Mouse (Mus musculus) midbrain, postnatal 0 days (tissue): Measurements from ENCODE around the gene Nkx2-9. TPM values are rescaled to one million over a fixed set of nuclear protein-coding genes. Genes with fewer than 3 reads are reported as not detected.

ENCODE experiments used
- ATAC-seq: fragments of 200-750 bp; cut with Nextera tagmentation; 2 replicates; pipeline ENCODE4 v1.8.0; 2017; ENCODE audit warnings: moderate number of reproducible peaks, mild to moderate bottlenecking, moderate TSS enrichment, moderate library complexity; ENCODE audit not compliant: low FRiP score
- DNase-seq: peaks from one replicate; pipeline ENCODE4 v3.0.0-alpha.2; 2015; ENCODE audit warnings: low spot score
- H3K27ac ChIP-seq: fragments of 300-500 bp; sonication (generic); 2 replicates; pipeline ENCODE4 v1.5.1; 2014; ENCODE audit warnings: low read depth, mild to moderate bottlenecking, low read length, mixed read lengths
- H3K27me3 ChIP-seq: fragments of 300-500 bp; sonication (generic); 2 replicates; pipeline ENCODE4 v1.6.1; 2014; ENCODE audit warnings: low read length, control low read depth, mixed read lengths; ENCODE audit not compliant: insufficient read depth
- H3K36me3 ChIP-seq: fragments of 300-500 bp; sonication (generic); 2 replicates; pipeline ENCODE4 v1.6.1; 2014; ENCODE audit warnings: low read length, control low read depth, mixed read lengths; ENCODE audit not compliant: insufficient read depth
- H3K4me1 ChIP-seq: fragments of 300-500 bp; sonication (generic); 2 replicates; pipeline ENCODE4 v1.6.1; 2014; ENCODE audit warnings: mild to moderate bottlenecking, control low read depth, antibody characterized with exemption, low read length, mixed read lengths; ENCODE audit not compliant: insufficient read depth
- H3K4me2 ChIP-seq: fragments of 300-500 bp; sonication (generic); 2 replicates; pipeline ENCODE4 v1.6.1; 2014; ENCODE audit warnings: low read depth, mild to moderate bottlenecking, low read length, mixed read lengths; ENCODE audit not compliant: poor library complexity, severe bottlenecking
- H3K4me3 ChIP-seq: fragments of 300-500 bp; sonication (generic); 2 replicates; pipeline ENCODE4 v1.5.1; 2014; ENCODE audit warnings: low read depth, mild to moderate bottlenecking, low read length, moderate library complexity
- H3K9ac ChIP-seq: fragments of 300-500 bp; sonication (generic); replicated peaks from 2 replicates; pipeline ENCODE4 v1.6.1; 2014; ENCODE audit warnings: mild to moderate bottlenecking, low read length, moderate library complexity, mixed read lengths; ENCODE audit not compliant: poor library complexity, severe bottlenecking
- H3K9me3 ChIP-seq: fragments of 300-500 bp; sonication (generic); 2 replicates; pipeline ENCODE4 v1.6.1; 2016; ENCODE audit warnings: low read length, control low read depth
- CTCF ChIP-seq: IDR thresholded peaks from 2 replicates; pipeline ENCODE4 v1.5.1; 2016; ENCODE audit warnings: antibody characterized with exemption, mild to moderate bottlenecking
- WGBS: fragments of 180-500 bp; shearing (Covaris S2); extraction: QIAGEN DNeasy Blood & Tissue Kit; methylation state at CpG from one replicate; pipeline ENCODE4 v1.1.7; 2014; 5-methylcytosine and 5-hydroxymethylcytosine counted together
- polyA plus RNA-seq: library from polyadenylated mRNA; unstranded; fragments of >200 nt; fragmentation: Nextera tagmentation; extraction: Ambion mirVana; gene quantifications from 2 replicates; pipeline ENCODE4 v1.2.1, GENCODE M21; 2015
- total RNA-seq: library from RNA; depleted of rRNA; stranded (reverse); fragments of >200 nt; gene quantifications from 2 replicates; pipeline ENCODE4 v1.2.3, GENCODE M21; 2014

The Nkx2-9 gene
- total and polyA plus RNA-seq, 2 experiments from 2014 or later: not detected

GRCm38 (mm10) chr12:56613916-56614510, 929 bp upstream of the Nkx2-9 start:
- no peak overlapping the region for H3K27ac ChIP-seq
- H3K9me3 ChIP-seq: no peaks in the 10 kb centered on the region
- no peak overlapping the region for H3K4me3 ChIP-seq
- no peak for DNase-seq
- H3K36me3 ChIP-seq: no peaks in the 10 kb centered on the region
- WGBS: 8% methylated on average over 14 of the region's 14 CpGs
- no peak for TF ChIP-seq CTCF
- no peak overlapping the region for H3K4me2 ChIP-seq
- H3K27me3 ChIP-seq: peaks cover 86% of the 10 kb centered on the region
- H3K4me1 ChIP-seq: 0 out of 2 replicates have a peak, but pooled peaks cover 7% of the 10 kb centered on the region
- ATAC-seq: no peak
- no peak overlapping the region for H3K9ac ChIP-seq

GRCm38 (mm10) chr12:56613438-56613830, 350 bp upstream of the Nkx2-9 start:
- 0 out of 2 replicates have a peak, but pooled peaks cover 7% of the 10 kb centered on the region for H3K4me1 ChIP-seq
- no peak overlapping the region for H3K9ac ChIP-seq
- ATAC-seq (no peak), DNase-seq (no peak)
- no peak overlapping the region for H3K4me2 ChIP-seq
- peaks cover 88% of the 10 kb centered on the region for H3K27me3 ChIP-seq
- WGBS: 8% methylated on average over 6 of the region's 6 CpGs
- no peak overlapping the region for H3K27ac ChIP-seq
- no peak overlapping the region; the same call in 1 of the 2 replicates for H3K4me3 ChIP-seq
- H3K36me3 ChIP-seq: no peaks in the 10 kb centered on the region
- no peak for TF ChIP-seq CTCF
- no peaks in the 10 kb centered on the region for H3K9me3 ChIP-seq

DNA sequence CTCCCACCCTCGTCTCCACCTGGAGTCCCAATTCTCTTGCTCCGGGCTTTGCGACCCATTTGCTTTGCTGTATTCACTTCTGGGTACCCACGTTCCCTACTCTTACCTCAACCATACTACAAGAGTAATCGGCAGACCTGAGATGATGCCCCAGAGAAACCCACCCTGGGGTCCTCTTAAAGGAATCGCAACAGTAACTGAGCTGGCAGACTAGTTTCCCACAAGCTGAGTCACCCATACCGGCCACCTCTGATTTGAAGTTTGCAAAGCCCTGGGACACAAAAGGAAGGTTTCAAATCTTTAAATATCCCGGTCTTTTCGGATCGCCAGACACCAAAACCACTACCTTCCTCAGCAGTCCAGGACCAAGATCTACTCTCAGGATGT, 742 bp downstream of the Nkx2-9 start:
- H3K9ac ChIP-seq: no peak overlapping the region
- WGBS: 2% methylated on average over 10 of the region's 10 CpGs
- ATAC-seq (0 out of 2 replicates have a peak, but pooled peaks have one; percentile 16), DNase-seq (no peak)
- no peak overlapping the region for H3K27ac ChIP-seq
- H3K4me2 ChIP-seq: peak overlapping the region; percentile 55
- H3K4me1 ChIP-seq: 0 out of 2 replicates have a peak, but pooled peaks cover 7% of the 10 kb centered on the region
- no peak for TF ChIP-seq CTCF
- no peaks in the 10 kb centered on the region for H3K36me3 ChIP-seq
- H3K27me3 ChIP-seq: peaks cover 89% of the 10 kb centered on the region
- peak overlapping the region; percentile 33 for H3K4me3 ChIP-seq
- no peaks in the 10 kb centered on the region for H3K9me3 ChIP-seq

GRCm38 (mm10) chr12:56611504-56612348, 1.4 kb downstream of the Nkx2-9 start:
- WGBS: under 1% methylated on average over 57 of the region's 57 CpGs
- no peak overlapping the region for H3K27ac ChIP-seq

GRCm38 (mm10) chr12:56610851-56611250, 2.2 kb downstream of the Nkx2-9 start:
- Histone ChIP-seq H3K4me2 (no peak overlapping the region), H3K27ac (no peak overlapping the region), H3K4me3 (no peak overlapping the region), H3K4me1 (0 out of 2 replicates have a peak, but pooled peaks cover 7% of the 10 kb centered on the region), H3K9ac (no peak overlapping the region), H3K9me3 (no peaks in the 10 kb centered on the region), H3K27me3 (peaks cover 93% of the 10 kb centered on the region), H3K36me3 (no peaks in the 10 kb centered on the region)
- ATAC-seq (no peak), DNase-seq (no peak)
- WGBS: 11% methylated on average over 6 of the region's 6 CpGs
- TF ChIP-seq CTCF: no peak

More at GRCm38 (mm10) chr12:56611504-56612348, 1.4 kb downstream of the Nkx2-9 start:
- no peaks in the 10 kb centered on the region for H3K9me3 ChIP-seq
- peaks cover 92% of the 10 kb centered on the region for H3K27me3 ChIP-seq
- no peak overlapping the region for H3K9ac ChIP-seq
- no peaks in the 10 kb centered on the region for H3K36me3 ChIP-seq
- H3K4me3 ChIP-seq: peak overlapping the region; percentile 33
- no peak for DNase-seq
- peak overlapping the region; percentile 55 for H3K4me2 ChIP-seq
- ATAC-seq: peak; percentile 48; the same call in 1 of the 2 replicates
- TF ChIP-seq CTCF: no peak; the same call in 1 of the 2 replicates
- 0 out of 2 replicates have a peak, but pooled peaks cover 7% of the 10 kb centered on the region for H3K4me1 ChIP-seq

GRCm38 (mm10) chr12:56591722-56592121, 21.4 kb downstream of the Nkx2-9 start:
- TF ChIP-seq CTCF: peak; percentile 58
- WGBS: 22% methylated on average over 4 of the region's 4 CpGs
- no peak overlapping the region for H3K27ac ChIP-seq
- H3K4me2 ChIP-seq: no peak overlapping the region
- no peaks in the 10 kb centered on the region for H3K4me1 ChIP-seq
- no peaks in the 10 kb centered on the region for H3K9me3 ChIP-seq
- H3K36me3 ChIP-seq: no peaks in the 10 kb centered on the region
- ATAC-seq: no peak
- H3K4me3 ChIP-seq: no peak overlapping the region
- no peak for DNase-seq
- peaks cover 14% of the 10 kb centered on the region for H3K27me3 ChIP-seq
- no peak overlapping the region for H3K9ac ChIP-seq
